Mouse (Mus musculus): ENCODE data around the gene Tnfrsf21. TPM values are rescaled to one million over a fixed set of nuclear protein-coding genes. Genes with fewer than 3 reads are reported as not detected.
A peak's percentile ranks its signal among the peaks of the same experiment; 100 is the strongest.

Tnfrsf21 gene
- polyA plus RNA-seq, 1 experiment from 2014 or later = 52.6 TPM

- Histone ChIP-seq H3K9ac (ENCODE audit: low read depth, low read length) (no peak overlapping the region), H3K9me3 (replicated peaks; ENCODE audit: low read length) (no peaks in the 10 kb centered on the region), H3K27ac (no peak overlapping the region), H3K4me1 (replicated peaks; ENCODE audit: insufficient read depth, low read length) (no peaks in the 10 kb centered on the region), H3K27me3 (ENCODE audit: insufficient read depth, low read length) (no peaks in the 10 kb centered on the region), H3K36me3 (ENCODE audit: insufficient read depth, low read length) (no peaks in the 10 kb centered on the region), H3K4me3 (replicated peaks; ENCODE audit: low read depth, low read length) (no peak overlapping the region), H3K4me2 (ENCODE audit: low read length) (no peak overlapping the region)
- 91% methylated on average over 7 of the region's 7 CpGs for WGBS
- TF ChIP-seq CTCF (IDR thresholded peaks at IDR 0.05; ENCODE audit: low read depth) = no peak
- ATAC-seq (replicated peaks; ENCODE audit: low FRiP score, low read depth) (no peak), DNase-seq (ENCODE audit: low spot score) (no peak)
Observed at GRCm38 (mm10) chr17:43000598-43000997, 15.8 kb upstream of the Tnfrsf21 start.

DNA sequence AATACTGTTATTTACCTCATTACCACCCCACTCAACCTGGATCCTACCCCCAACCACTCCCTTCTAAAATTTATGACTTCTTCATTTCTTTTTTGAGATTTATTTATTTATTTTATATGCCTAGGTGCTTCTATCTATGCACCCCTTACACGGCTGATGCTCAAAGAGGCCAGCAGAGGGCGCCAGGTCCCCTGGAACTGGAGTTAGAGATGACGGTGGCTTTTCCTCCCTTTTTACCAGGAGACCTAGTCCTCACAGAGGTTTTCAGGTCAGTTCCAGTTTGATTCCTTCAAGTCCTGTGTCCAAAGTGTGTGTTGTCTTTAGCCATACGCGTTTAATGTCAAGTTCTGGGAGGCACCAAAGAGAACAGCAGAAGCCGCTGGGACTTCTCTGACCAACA, 3.6 kb upstream of the Tnfrsf21 start:
- H3K36me3 ChIP-seq (ENCODE audit: insufficient read depth, low read length) = no peaks in the 10 kb centered on the region
- no peak overlapping the region for H3K4me3 ChIP-seq (replicated peaks; ENCODE audit: low read depth, low read length)
- no peak overlapping the region for H3K9ac ChIP-seq (ENCODE audit: low read depth, low read length)
- TF ChIP-seq CTCF (IDR thresholded peaks at IDR 0.05; ENCODE audit: low read depth) = peak; percentile 93
- WGBS = 19% methylated on average over 6 of the region's 6 CpGs
- H3K9me3 ChIP-seq (replicated peaks; ENCODE audit: low read length) = no peaks in the 10 kb centered on the region
- no peak for ATAC-seq (replicated peaks; ENCODE audit: low FRiP score, low read depth)
- peak; percentile 86 for DNase-seq (ENCODE audit: low spot score)
- no peaks in the 10 kb centered on the region for H3K27me3 ChIP-seq (ENCODE audit: insufficient read depth, low read length)
- no peaks in the 10 kb centered on the region for H3K4me1 ChIP-seq (replicated peaks; ENCODE audit: insufficient read depth, low read length)
- no peak overlapping the region for H3K27ac ChIP-seq
- H3K4me2 ChIP-seq (ENCODE audit: low read length) = no peak overlapping the region

DNA sequence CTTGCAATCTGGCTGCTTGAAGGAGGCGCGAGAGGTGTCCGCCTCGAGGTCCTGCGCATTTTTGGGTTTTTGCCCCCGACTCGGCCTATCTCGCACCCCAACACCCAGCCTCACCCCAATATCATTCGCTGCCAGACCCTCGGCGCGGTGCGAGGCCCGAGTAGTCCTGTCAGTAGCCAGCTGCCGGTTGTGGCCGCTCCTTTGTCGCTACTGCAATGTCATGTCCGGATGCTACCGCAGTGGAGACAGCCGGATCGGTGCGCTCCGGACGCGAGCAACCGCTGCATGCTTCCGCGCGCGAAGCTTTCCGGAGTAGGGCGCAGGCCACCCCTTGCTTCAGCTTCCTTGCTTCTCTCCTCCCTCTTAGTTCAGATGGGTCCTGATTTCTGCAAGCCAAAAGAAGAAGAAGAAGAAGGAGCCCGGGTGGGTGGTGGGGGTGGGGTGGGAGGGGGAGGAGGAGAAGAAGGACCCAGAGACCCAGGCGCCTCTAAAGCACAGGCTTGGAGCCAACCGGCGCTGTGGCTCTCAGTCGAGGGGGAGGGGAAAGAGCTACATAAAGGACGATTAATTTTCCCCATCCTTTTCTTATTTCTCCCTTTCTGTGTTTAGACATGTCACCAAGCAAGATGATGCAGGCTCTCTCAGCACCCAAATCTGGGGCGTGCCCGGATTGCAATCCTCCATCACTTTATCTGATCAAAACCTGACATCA, 1.1 kb downstream of the Tnfrsf21 start:
- Histone ChIP-seq H3K9me3 (replicated peaks; ENCODE audit: low read length) (no peaks in the 10 kb centered on the region), H3K9ac (ENCODE audit: low read depth, low read length) (peak overlapping the region; percentile 76), H3K36me3 (ENCODE audit: insufficient read depth, low read length) (no peaks in the 10 kb centered on the region), H3K27ac (peak overlapping the region; percentile 86; the same call in 1 of the 2 replicates), H3K4me1 (replicated peaks; ENCODE audit: insufficient read depth, low read length) (no peaks in the 10 kb centered on the region), H3K4me2 (ENCODE audit: low read length) (peak overlapping the region; percentile 97), H3K4me3 (replicated peaks; ENCODE audit: low read depth, low read length) (peak overlapping the region; percentile 79), H3K27me3 (ENCODE audit: insufficient read depth, low read length) (no peaks in the 10 kb centered on the region)
- ATAC-seq (replicated peaks; ENCODE audit: low FRiP score, low read depth) (no peak), DNase-seq (ENCODE audit: low spot score) (peak; percentile 56)
- TF ChIP-seq CTCF (IDR thresholded peaks at IDR 0.05; ENCODE audit: low read depth) = no peak
- 1% methylated on average over 40 of the region's 40 CpGs for WGBS

- Histone ChIP-seq H3K36me3 (ENCODE audit: insufficient read depth, low read length) (no peaks in the 10 kb centered on the region), H3K9ac (ENCODE audit: low read depth, low read length) (peak overlapping the region; percentile 76), H3K27ac (no peak overlapping the region), H3K4me1 (replicated peaks; ENCODE audit: insufficient read depth, low read length) (no peaks in the 10 kb centered on the region), H3K4me3 (replicated peaks; ENCODE audit: low read depth, low read length) (peak overlapping the region; percentile 79), H3K27me3 (ENCODE audit: insufficient read depth, low read length) (no peaks in the 10 kb centered on the region), H3K4me2 (ENCODE audit: low read length) (peak overlapping the region; percentile 97), H3K9me3 (replicated peaks; ENCODE audit: low read length) (no peaks in the 10 kb centered on the region)
- TF ChIP-seq CTCF (IDR thresholded peaks at IDR 0.05; ENCODE audit: low read depth) = no peak
- DNase-seq (ENCODE audit: low spot score) (peak; percentile 51), ATAC-seq (replicated peaks; ENCODE audit: low FRiP score, low read depth) (no peak)
Observed at GRCm38 (mm10) chr17:43018071-43018470, 1.7 kb downstream of the Tnfrsf21 start.

- no peak for DNase-seq (ENCODE audit: low spot score)
- 85% methylated on average over 9 of the region's 9 CpGs for WGBS
Observed at GRCm38 (mm10) chr17:43019660-43020059, 3.3 kb downstream of the Tnfrsf21 start.

DNA sequence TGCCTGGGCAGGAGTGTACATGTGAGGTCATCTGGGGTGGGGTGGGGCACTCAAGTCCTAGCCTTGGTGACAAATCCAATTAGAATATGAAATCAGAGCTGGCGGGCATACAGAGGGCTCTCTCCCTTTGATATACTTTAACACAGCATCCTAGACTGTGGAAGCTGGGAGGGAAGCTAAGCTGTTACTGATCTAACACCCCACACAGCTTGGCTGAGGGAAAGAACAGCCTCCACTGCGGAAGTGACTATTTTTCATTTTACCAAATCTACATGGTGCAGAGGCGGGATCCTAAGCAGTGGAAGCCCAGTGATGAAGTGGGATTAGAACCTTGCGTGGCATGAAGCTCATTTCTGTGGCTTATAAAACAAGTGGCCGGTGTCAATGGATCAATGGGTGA, 4.7 kb downstream of the Tnfrsf21 start:
- H3K27me3 ChIP-seq (ENCODE audit: insufficient read depth, low read length) = no peaks in the 10 kb centered on the region
- no peak overlapping the region for H3K9ac ChIP-seq (ENCODE audit: low read depth, low read length)
- ATAC-seq (replicated peaks; ENCODE audit: low FRiP score, low read depth) = no peak
- H3K4me2 ChIP-seq (ENCODE audit: low read length) = no peak overlapping the region
- H3K27ac ChIP-seq = no peak overlapping the region
- 0 out of 2 replicates have a peak, but pooled peaks cover 11% of the 10 kb centered on the region for H3K4me1 ChIP-seq (replicated peaks; ENCODE audit: insufficient read depth, low read length)
- TF ChIP-seq CTCF (IDR thresholded peaks at IDR 0.05; ENCODE audit: low read depth) = no peak
- no peak overlapping the region for H3K4me3 ChIP-seq (replicated peaks; ENCODE audit: low read depth, low read length)
- no peaks in the 10 kb centered on the region for H3K9me3 ChIP-seq (replicated peaks; ENCODE audit: low read length)
- 95% methylated on average over 5 of the region's 5 CpGs for WGBS
- H3K36me3 ChIP-seq (ENCODE audit: insufficient read depth, low read length) = no peaks in the 10 kb centered on the region
- DNase-seq (ENCODE audit: low spot score) = no peak

More at GRCm38 (mm10) chr17:43019660-43020059, 3.3 kb downstream of the Tnfrsf21 start:
- Histone ChIP-seq H3K4me3 (replicated peaks; ENCODE audit: low read depth, low read length) (no peak overlapping the region), H3K27me3 (ENCODE audit: insufficient read depth, low read length) (no peaks in the 10 kb centered on the region), H3K27ac (no peak overlapping the region), H3K36me3 (ENCODE audit: insufficient read depth, low read length) (no peaks in the 10 kb centered on the region), H3K4me1 (replicated peaks; ENCODE audit: insufficient read depth, low read length) (0 out of 2 replicates have a peak, but pooled peaks cover 3% of the 10 kb centered on the region), H3K4me2 (ENCODE audit: low read length) (no peak overlapping the region), H3K9me3 (replicated peaks; ENCODE audit: low read length) (no peaks in the 10 kb centered on the region), H3K9ac (ENCODE audit: low read depth, low read length) (no peak overlapping the region)
- no peak for TF ChIP-seq CTCF (IDR thresholded peaks at IDR 0.05; ENCODE audit: low read depth)
- no peak for ATAC-seq (replicated peaks; ENCODE audit: low FRiP score, low read depth)

All from kidney, postnatal 0 days (tissue).